Mouse (Mus musculus) thymus, adult 2 months (tissue): ENCODE results near the gene Wfdc15a.

Experiments
- CTCF ChIP-seq: fragments of 200-500 bp; IDR thresholded peaks from 2 replicates; pipeline ENCODE4 v1.5.1; 2012; ENCODE audit warnings: mild to moderate bottlenecking, control low read depth, low read length, moderate library complexity, borderline replicate concordance; ENCODE audit not compliant: control insufficient read depth, poor library complexity, insufficient read depth; ENCODE audit errors: extremely low read depth
- POLR2A ChIP-seq: fragments of 200-500 bp; IDR thresholded peaks from 2 replicates; pipeline ENCODE4 v1.6.1; 2012; ENCODE audit warnings: mild to moderate bottlenecking, low read length, control low read depth, moderate library complexity; ENCODE audit not compliant: control insufficient read depth, poor library complexity, insufficient read depth; ENCODE audit errors: extremely low read depth

GRCm38 (mm10) chr2:164188722-164189121 is 11.2 kb downstream of the Wfdc15a start:
- peak; percentile 80; the same call in 1 of the 2 replicates for TF ChIP-seq CTCF
- TF ChIP-seq POLR2A = no peak
